Mouse (Mus musculus) ovary, postnatal 36 days (tissue): Measurements from ENCODE around the gene Rab6b.

ENCODE experiments used
- DNase-seq: peaks from one replicate; pipeline ENCODE4 v3.0.0; 2022; ENCODE audit warnings: low spot score, mixed read lengths

Gene Rab6b

DNA sequence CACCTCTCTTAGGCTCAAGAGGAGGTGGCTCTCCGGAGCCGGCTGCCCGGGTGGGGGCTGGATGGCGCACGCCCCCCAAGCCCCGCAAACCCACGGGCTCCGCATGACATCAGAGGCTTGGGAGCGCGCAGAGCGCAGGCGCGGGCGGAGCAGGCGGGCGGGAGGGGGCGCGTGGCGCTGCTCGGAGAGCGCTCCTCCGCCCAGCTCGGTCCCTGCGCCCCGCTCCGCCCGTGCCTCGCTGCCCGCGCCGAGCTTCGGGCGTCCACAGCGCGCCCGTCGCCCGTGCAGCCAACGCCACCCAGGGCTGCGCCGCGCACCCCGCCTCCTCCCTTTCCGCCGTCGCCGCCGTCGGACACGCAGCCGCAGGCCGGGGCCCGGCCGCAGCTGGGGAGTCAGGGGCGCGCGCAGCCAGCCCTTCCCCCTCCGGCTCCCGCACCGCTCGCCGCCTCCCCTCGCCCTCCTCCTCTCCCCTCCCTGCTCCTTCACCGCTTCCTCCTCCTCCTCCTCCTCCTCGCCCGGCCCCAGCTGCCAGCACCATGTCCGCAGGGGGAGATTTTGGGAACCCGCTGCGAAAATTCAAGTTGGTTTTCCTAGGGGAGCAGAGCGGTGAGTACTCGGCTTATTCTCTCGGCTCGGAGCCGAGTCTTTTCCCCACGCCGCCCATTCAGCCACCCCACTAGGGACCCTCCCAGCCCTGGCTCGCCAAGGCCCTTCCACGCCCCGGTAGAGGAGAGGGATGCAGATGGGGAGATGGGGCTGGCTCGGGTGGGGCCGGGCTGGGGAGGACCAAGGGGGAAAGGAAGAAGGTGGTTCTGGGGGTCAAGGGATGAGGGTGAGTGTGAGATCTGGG is at the start of gene Rab6b:
Gene Rab6b (plus strand): TSS at position 167 of the 850 bp plus-strand sequence.
- peak; percentile 47 for DNase-seq

GRCm38 (mm10) chr9:103063591-103063990 is 48.0 kb upstream of the Rab6b start:
- no peak for DNase-seq

GRCm38 (mm10) chr9:103066845-103067244 is 44.7 kb upstream of the Rab6b start:
- DNase-seq: no peak

DNA sequence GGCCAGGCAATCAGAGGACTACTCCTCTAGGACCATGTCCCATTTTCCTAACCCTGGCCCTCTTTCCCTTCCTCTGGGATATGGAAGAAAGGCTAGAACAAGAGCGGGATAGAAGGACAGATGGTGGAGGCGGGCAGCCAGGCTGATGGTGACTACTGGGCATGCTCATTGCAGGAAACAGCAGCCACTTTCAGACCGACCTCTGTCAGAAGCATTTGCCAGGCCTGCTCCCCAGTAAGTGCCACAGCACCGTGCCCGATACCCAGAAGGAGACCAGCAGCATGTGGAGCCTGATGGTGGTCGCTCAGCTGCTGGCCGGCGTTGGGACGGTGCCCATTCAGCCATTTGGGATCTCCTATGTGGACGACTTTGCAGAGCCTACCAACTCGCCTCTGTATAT is 43.9 kb upstream of the Rab6b start:
- DNase-seq: no peak

DNA sequence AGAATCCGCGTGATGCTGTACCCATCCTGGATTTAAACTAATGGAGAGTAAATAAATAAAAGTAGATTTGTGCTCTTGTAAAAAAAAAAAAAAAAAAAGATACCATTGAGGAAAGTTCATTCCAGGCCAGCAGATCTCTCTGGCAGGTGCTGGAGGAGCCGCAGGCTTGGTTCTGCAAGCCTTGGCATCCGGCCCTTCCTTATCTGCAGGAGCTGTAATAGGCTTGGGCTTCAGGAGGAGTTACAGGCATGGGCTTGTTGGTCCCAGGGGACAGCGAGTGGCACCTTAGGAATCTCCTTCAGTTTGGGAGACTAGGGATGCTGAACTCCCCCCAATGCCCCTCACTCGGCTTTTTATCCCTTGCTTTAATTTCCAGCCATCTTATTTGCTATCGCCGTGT is 42.8 kb upstream of the Rab6b start:
- no peak for DNase-seq

GRCm38 (mm10) chr9:103071541-103072203 is 39.9 kb upstream of the Rab6b start:
- DNase-seq: no peak

DNA sequence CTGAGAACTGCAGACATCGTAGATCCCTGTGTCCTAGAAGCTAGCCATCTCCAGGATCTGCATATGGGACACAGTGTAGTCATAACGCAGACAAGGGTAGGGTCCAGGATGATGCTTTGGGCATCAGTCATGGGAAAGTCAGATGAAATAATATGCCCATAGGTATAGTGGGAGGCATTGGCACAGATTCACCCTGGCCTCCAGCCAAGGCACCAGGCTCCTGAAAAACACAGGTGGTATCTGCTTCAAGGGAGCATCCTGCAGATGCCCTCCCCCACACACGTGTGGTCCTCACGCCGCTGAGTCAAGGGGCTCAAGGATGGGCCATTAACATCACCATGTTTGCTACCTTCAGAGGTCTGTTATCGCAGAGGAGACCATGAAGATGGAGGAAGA is 39.4 kb upstream of the Rab6b start:
- no peak for DNase-seq

- no peak for DNase-seq
These were observed 38.6 kb upstream of the Rab6b start for GRCm38 (mm10) chr9:103072926-103073515.

- DNase-seq: no peak
These were observed 34.6 kb upstream of the Rab6b start for GRCm38 (mm10) chr9:103076836-103077531.

DNA sequence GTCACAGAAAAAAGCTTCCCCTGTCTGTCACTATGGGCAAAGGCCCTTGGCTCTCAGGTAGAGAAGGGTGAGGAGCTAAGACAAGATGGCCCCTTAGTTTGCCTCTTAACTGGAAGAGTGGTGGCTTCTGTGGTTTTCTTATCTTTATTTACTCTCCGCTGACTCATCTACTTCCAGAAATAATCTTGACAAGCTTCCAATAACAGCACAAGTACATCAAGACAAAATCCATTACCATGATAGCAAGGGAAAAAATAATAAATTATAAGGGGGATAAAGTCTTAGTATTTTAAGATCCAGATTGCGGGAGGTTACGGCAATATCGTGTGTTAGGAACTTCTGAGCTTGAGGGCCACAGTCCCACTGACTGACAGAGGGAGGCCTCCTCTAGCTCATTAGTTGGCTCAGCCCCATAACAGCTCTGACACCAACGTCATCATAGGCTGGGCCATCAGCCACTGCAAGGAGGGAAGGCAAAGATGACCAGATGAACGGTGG is 33.3 kb upstream of the Rab6b start:
- DNase-seq: no peak

- no peak for DNase-seq
These were observed 31.4 kb upstream of the Rab6b start for GRCm38 (mm10) chr9:103080211-103080610.

DNA sequence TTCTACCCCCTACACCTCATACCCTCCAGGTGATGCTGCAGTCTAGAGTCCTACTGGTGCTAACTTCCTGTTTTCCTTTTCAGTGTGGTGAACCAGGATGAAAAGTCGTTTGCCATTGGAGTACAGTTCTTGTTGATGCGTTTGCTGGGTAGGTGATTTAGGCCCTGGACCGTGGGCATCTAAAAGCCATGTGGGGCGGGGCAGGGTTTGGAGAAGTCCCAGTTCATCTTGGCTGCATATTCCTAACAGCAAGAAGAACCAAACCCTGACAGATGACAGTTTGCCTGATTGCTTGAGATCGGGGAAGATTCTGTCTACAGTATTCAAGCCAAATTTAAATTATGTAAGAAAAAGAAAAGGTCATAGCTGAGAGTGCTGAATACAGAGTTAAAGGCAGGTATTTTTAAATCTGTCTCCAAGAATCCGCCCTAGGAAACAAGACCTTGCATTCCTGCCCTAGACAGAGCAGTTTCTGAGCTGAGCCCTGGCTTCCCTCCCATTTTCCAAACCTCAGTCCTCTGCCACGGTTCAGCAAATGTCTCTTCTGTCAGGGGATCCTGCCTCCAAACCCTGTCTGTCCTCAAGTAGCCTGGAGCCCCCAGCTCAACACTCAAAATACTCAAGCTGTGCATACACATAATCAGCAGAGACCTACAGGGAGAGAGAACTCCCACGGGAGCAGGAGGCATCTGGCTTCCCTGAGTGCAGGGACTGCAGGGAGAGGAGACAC is 29.2 kb upstream of the Rab6b start:
- DNase-seq: no peak

- no peak for DNase-seq
These were observed 28.2 kb upstream of the Rab6b start for GRCm38 (mm10) chr9:103083405-103083804.

DNA sequence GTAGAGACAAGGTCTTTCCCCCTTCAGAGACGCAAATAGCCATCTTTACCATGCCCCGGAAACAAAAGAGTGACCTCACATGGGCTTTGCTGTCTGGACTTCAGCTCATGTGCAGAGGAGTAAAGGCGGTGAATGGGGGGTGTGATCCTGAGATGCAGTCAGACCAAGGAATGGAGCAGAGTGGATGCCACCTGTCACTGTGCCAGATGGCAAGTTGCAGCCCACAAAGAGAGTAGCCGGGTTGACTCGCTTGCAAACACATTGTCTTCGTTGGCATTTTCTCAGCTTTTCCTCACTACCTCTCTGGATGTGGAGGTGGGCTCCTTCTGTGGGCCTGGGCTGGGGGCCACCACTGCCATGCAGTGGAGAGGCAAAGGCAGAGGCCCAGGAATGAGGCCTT is 24.9 kb upstream of the Rab6b start:
- DNase-seq: no peak

DNA sequence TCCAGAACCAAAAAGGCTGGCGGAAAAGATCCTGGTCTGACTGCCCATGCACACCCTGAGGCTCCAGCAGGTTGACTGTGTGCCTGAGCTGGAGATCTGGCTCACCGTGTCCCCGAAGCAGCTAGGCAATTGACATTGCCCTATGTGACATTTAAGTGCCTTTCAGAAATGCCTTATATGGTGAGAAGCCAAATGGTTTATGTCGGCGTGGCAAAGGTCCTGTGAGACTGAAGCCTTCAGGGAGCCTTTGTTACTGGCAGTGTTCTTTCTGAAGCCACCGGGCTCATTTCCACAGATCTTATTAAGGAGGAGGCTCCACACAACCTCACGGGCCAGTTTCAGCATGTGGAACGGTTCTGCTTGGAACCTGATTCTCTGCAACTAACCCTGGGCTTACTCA is 24.3 kb upstream of the Rab6b start:
- no peak for DNase-seq

- DNase-seq: no peak
These were observed 22.9 kb upstream of the Rab6b start for GRCm38 (mm10) chr9:103088661-103089060.

- no peak for DNase-seq
These were observed 21.3 kb upstream of the Rab6b start for GRCm38 (mm10) chr9:103090116-103090875.

- DNase-seq: no peak
These were observed 20.3 kb upstream of the Rab6b start for GRCm38 (mm10) chr9:103091039-103091883.

DNA sequence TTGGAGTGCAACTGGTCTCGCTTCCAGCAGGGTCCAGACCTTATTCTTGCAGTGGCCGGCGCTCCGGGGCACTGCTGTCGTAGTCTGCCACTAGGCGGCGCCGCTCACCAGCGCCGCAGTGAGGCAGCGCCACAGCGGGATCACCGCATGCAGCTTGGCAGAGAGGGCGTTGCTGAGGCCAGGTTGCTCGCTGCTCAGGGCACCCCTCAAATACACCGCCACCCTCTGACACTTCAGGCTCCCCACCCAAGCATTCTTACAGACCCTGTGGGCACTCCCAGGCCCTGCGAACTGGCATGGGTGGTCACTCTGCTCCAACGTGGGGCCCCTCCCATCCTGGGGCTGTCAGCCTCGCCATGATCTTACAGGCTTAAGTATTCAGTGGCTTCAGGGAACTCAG is 19.3 kb upstream of the Rab6b start:
- peak; percentile 82 for DNase-seq

DNA sequence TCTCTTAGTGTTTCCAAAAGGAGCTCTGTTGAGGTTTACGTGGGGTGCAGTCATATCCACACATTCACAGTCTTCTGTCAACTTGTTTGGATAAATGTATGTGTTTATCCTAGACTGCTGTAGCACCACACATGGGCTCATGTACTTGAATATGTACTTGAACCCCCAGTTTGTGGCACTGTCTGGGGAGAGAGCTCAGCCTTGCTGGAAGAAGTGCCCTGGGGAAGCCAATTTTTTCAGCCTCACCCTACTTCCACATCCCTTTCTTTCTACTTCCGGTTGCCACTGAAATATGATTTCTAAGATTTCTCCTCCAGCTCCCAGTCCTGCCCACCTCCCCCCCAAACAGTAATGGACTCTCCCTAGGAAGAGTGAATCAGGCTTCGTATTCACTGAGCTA is 17.9 kb upstream of the Rab6b start:
- no peak for DNase-seq
